Comparison of ENCODE assay signal across 20 mouse cellular contexts in genomic region chr19:36261819-36262218, GRCm38 (mm10).
"Had no signal": no experiment of that assay in that cellular context is flagged by ENCODE, and none has a peak within 500 bp of the region (broad histone marks: within the 10 kb centered on the region; RNA-seq: fewer than 3 reads in every experiment).

No protein-coding gene starts in this region.

- H3K4me1 ChIP-seq: lung, embryonic 15.5 days had no signal

- H3K27me3 ChIP-seq: lung, embryonic 15.5 days; midbrain, embryonic 13.5 days; midbrain, embryonic 15.5 days; neural tube, embryonic 13.5 days; neural tube, embryonic 15.5 days had no signal

- H3K4me2 ChIP-seq: lung, embryonic 15.5 days; midbrain, embryonic 11.5 days; midbrain, embryonic 13.5 days; midbrain, embryonic 15.5 days; neural tube, embryonic 13.5 days; neural tube, embryonic 15.5 days had no signal

- DNase-seq: liver, postnatal 0 days; lung, adult 2 months; lung, postnatal 14 days; lung, postnatal 36 days; retina, postnatal 1 day; right cerebral cortex, adult 18-20 months; right cerebral cortex, postnatal 25 days; right cerebral cortex, postnatal 4 days; spleen, adult 18-20 months; thymus, adult 18-20 months; thymus, postnatal 14 days; thymus, postnatal 36 days had no signal

- H3K36me3 ChIP-seq: lung, embryonic 15.5 days; midbrain, embryonic 13.5 days; midbrain, embryonic 15.5 days; neural tube, embryonic 13.5 days; neural tube, embryonic 15.5 days had no signal

- H3K27ac ChIP-seq: lung, embryonic 15.5 days; macrophage; midbrain, embryonic 13.5 days; midbrain, embryonic 15.5 days; neural tube, embryonic 13.5 days; neural tube, embryonic 15.5 days had no signal

- H3K4me3 ChIP-seq: lung, embryonic 15.5 days; megakaryocyte, embryonic 14.5 days; midbrain, embryonic 13.5 days; midbrain, embryonic 15.5 days; neural tube, embryonic 13.5 days; neural tube, embryonic 15.5 days had no signal

- H3K9me3 ChIP-seq: lung, embryonic 15.5 days; midbrain, embryonic 13.5 days; midbrain, embryonic 15.5 days; neural tube, embryonic 13.5 days; neural tube, embryonic 15.5 days had no signal
